Mouse (Mus musculus) forebrain, postnatal 0 days (tissue): ENCODE results near the gene Rab5if. TPM values are rescaled to one million over a fixed set of nuclear protein-coding genes. Genes with fewer than 3 reads are reported as not detected.
"Not testable (repeated sequence)": the region's sequence is repeated elsewhere in the genome, so short reads cannot be mapped to it uniquely, and the experiment has no call there.

ENCODE experiments used
- ATAC-seq: fragments of 200-750 bp; cut with Nextera tagmentation; 2 replicates; pipeline ENCODE4 v1.8.0; 2017; ENCODE audit warnings: mild to moderate bottlenecking, moderate library complexity
- DNase-seq: peaks from one replicate; pipeline ENCODE4 v3.0.0-alpha.2; 2015
- H3K27ac ChIP-seq: fragments of 300-500 bp; sonication (generic); 2 replicates; pipeline ENCODE4 v1.5.1; 2014; ENCODE audit warnings: low read depth, mild to moderate bottlenecking, antibody characterized with exemption, low read length, moderate library complexity, mixed read lengths
- H3K27me3 ChIP-seq: fragments of 300-500 bp; sonication (generic); 2 replicates; pipeline ENCODE4 v1.6.1; 2014; ENCODE audit warnings: mild to moderate bottlenecking, low read length, mixed read lengths; ENCODE audit not compliant: insufficient read depth
- H3K36me3 ChIP-seq: fragments of 300-500 bp; sonication (generic); 2 replicates; pipeline ENCODE4 v1.6.1; 2014; ENCODE audit warnings: mild to moderate bottlenecking, moderate library complexity; ENCODE audit not compliant: insufficient read depth
- H3K4me1 ChIP-seq: fragments of 300-500 bp; sonication (generic); 2 replicates; pipeline ENCODE4 v1.6.1; 2014; ENCODE audit warnings: antibody characterized with exemption; ENCODE audit not compliant: insufficient read depth
- H3K4me2 ChIP-seq: fragments of 300-500 bp; sonication (generic); 2 replicates; pipeline ENCODE4 v1.6.1; 2014; ENCODE audit warnings: low read depth, mild to moderate bottlenecking, moderate library complexity
- H3K4me3 ChIP-seq: fragments of 300-500 bp; sonication (generic); 2 replicates; pipeline ENCODE4 v1.5.1; 2014; ENCODE audit warnings: low read depth, low read length, mixed read lengths
- H3K9ac ChIP-seq: fragments of 300-500 bp; sonication (generic); 2 replicates; pipeline ENCODE4 v1.6.1; 2014; ENCODE audit warnings: mild to moderate bottlenecking
- H3K9me3 ChIP-seq: fragments of 300-500 bp; sonication (generic); 2 replicates; pipeline ENCODE4 v1.6.1; 2016; ENCODE audit warnings: low read length
- CTCF ChIP-seq: sonication (generic); IDR thresholded peaks from 2 replicates; pipeline ENCODE4 v1.5.1; 2016; ENCODE audit warnings: antibody characterized with exemption, control low read depth, low read depth
- WGBS: fragments of 180-500 bp; shearing (Covaris S2); extraction: QIAGEN DNeasy Blood & Tissue Kit; methylation state at CpG from one replicate; pipeline ENCODE4 v1.1.7; 2014; 5-methylcytosine and 5-hydroxymethylcytosine counted together
- polyA plus RNA-seq: library from polyadenylated mRNA; unstranded; fragments of >200 nt; fragmentation: Nextera tagmentation; extraction: Ambion mirVana; gene quantifications from 2 replicates; pipeline ENCODE4 v1.2.1, GENCODE M21; 2015
- total RNA-seq: library from RNA; depleted of rRNA; stranded (reverse); fragments of >200 nt; gene quantifications from 2 replicates; pipeline ENCODE4 v1.2.3, GENCODE M21; 2014

Gene Rab5if
- total and polyA plus RNA-seq, 2 experiments from 2014 or later = 123 to 154 TPM

GRCm38 (mm10) chr2:156901344-156901743, 38.4 kb downstream of the Rab5if start:
- Histone ChIP-seq H3K4me1 (peaks cover 5% of the 10 kb centered on the region; the same call in 1 of the 2 replicates), H3K4me2 (no peak overlapping the region), H3K27ac (no peak overlapping the region), H3K9ac (no peak overlapping the region), H3K36me3 (no peaks in the 10 kb centered on the region), H3K27me3 (no peaks in the 10 kb centered on the region), H3K9me3 (no peaks in the 10 kb centered on the region), H3K4me3 (no peak overlapping the region)
- WGBS = 82% methylated on average over 2 of the region's 2 CpGs
- ATAC-seq (no peak), DNase-seq (no peak)
- no peak for TF ChIP-seq CTCF

GRCm38 (mm10) chr2:156901883-156902282, 39.0 kb downstream of the Rab5if start:
- no peaks in the 10 kb centered on the region for H3K27me3 ChIP-seq
- no peak for TF ChIP-seq CTCF
- H3K27ac ChIP-seq = no peak overlapping the region
- H3K4me3 ChIP-seq = no peak overlapping the region
- ATAC-seq = no peak
- H3K4me1 ChIP-seq = peaks cover 5% of the 10 kb centered on the region; the same call in 1 of the 2 replicates
- no peak overlapping the region for H3K9ac ChIP-seq
- H3K9me3 ChIP-seq = no peaks in the 10 kb centered on the region
- H3K36me3 ChIP-seq = no peaks in the 10 kb centered on the region
- no peak overlapping the region for H3K4me2 ChIP-seq
- WGBS = 72% methylated on average over 6 of the region's 6 CpGs
- no peak for DNase-seq

- DNase-seq, H3K9ac ChIP-seq, H3K9me3 ChIP-seq, H3K27me3 ChIP-seq, H3K27ac ChIP-seq, H3K4me2 ChIP-seq, H3K4me3 ChIP-seq, H3K4me1 ChIP-seq, H3K36me3 ChIP-seq, ATAC-seq: not testable (repeated sequence)
- WGBS = 65% methylated on average over 4 of the region's 4 CpGs
Measured at GRCm38 (mm10) chr2:156902411-156902810, 39.5 kb downstream of the Rab5if start.

GRCm38 (mm10) chr2:156903367-156903766, 40.4 kb downstream of the Rab5if start:
- ATAC-seq (no peak), DNase-seq (no peak)
- Histone ChIP-seq H3K36me3 (no peaks in the 10 kb centered on the region), H3K9ac (no peak overlapping the region), H3K4me2 (no peak overlapping the region), H3K4me3 (no peak overlapping the region), H3K9me3 (no peaks in the 10 kb centered on the region), H3K27ac (no peak overlapping the region), H3K27me3 (no peaks in the 10 kb centered on the region), H3K4me1 (peaks cover 5% of the 10 kb centered on the region; the same call in 1 of the 2 replicates)
- peak; percentile 47 for TF ChIP-seq CTCF
- WGBS = 52% methylated on average over 2 of the region's 2 CpGs

GRCm38 (mm10) chr2:156904976-156905717, 42.2 kb downstream of the Rab5if start:
- H3K4me2 ChIP-seq = no peak overlapping the region
- 25% methylated on average over 6 of the region's 6 CpGs for WGBS
- TF ChIP-seq CTCF = peak; percentile 84

GRCm38 (mm10) chr2:156905931-156906330, 43.0 kb downstream of the Rab5if start:
- not testable (repeated sequence) for H3K4me2 ChIP-seq, H3K4me3 ChIP-seq, ATAC-seq, H3K27me3 ChIP-seq, H3K9me3 ChIP-seq, H3K27ac ChIP-seq, H3K36me3 ChIP-seq, H3K4me1 ChIP-seq, DNase-seq, H3K9ac ChIP-seq
- 45% methylated on average over 4 of the region's 4 CpGs for WGBS

More at GRCm38 (mm10) chr2:156904976-156905717, 42.2 kb downstream of the Rab5if start:
- no peak overlapping the region for H3K9ac ChIP-seq
- H3K27me3 ChIP-seq = no peaks in the 10 kb centered on the region
- no peak overlapping the region for H3K27ac ChIP-seq
- no peaks in the 10 kb centered on the region for H3K36me3 ChIP-seq
- ATAC-seq (peak; percentile 63; the same call in 1 of the 2 replicates), DNase-seq (peak; percentile 77)
- no peaks in the 10 kb centered on the region for H3K4me1 ChIP-seq
- no peak overlapping the region for H3K4me3 ChIP-seq
- H3K9me3 ChIP-seq = no peaks in the 10 kb centered on the region

- H3K4me2 ChIP-seq = no peak overlapping the region
- TF ChIP-seq CTCF = no peak
- H3K27ac ChIP-seq = no peak overlapping the region
- H3K9me3 ChIP-seq = no peaks in the 10 kb centered on the region
- ATAC-seq = no peak
- H3K9ac ChIP-seq = no peak overlapping the region
- no peak overlapping the region for H3K4me3 ChIP-seq
- DNase-seq = no peak
- no peaks in the 10 kb centered on the region for H3K4me1 ChIP-seq
- no peaks in the 10 kb centered on the region for H3K36me3 ChIP-seq
- 57% methylated on average over 5 of the region's 5 CpGs for WGBS
- H3K27me3 ChIP-seq = no peaks in the 10 kb centered on the region
Measured at GRCm38 (mm10) chr2:156913191-156913590, 50.3 kb downstream of the Rab5if start.
